Mouse (Mus musculus) layer of hippocampus, adult 11-12 months (tissue): ENCODE measurements around the gene Gadd45b.

Experiments
- DNase-seq: peaks from one replicate; pipeline ENCODE4 v3.0.0; 2022; ENCODE audit warnings: low spot score

The Gadd45b gene

DNA sequence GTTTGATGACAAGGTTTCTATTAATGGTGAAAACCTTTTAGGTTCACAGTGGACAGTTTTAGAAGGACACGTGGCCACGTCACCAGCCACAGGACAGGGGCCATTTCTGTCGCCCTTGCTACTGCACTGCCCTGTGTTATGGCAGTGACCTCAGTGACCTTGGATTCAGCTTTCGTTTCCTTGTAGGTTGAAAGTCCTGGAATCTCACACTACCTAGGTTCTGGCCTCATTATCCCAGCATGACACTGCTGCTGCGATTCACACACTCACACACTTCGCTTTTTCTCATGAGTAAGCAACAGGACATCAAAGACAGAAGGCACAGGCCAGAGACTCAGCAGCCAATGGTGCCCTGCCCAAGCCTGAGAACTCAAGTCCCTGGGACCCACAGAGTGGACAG lies 27.0 kb downstream of the Gadd45b start:
- DNase-seq, result no peak

DNA sequence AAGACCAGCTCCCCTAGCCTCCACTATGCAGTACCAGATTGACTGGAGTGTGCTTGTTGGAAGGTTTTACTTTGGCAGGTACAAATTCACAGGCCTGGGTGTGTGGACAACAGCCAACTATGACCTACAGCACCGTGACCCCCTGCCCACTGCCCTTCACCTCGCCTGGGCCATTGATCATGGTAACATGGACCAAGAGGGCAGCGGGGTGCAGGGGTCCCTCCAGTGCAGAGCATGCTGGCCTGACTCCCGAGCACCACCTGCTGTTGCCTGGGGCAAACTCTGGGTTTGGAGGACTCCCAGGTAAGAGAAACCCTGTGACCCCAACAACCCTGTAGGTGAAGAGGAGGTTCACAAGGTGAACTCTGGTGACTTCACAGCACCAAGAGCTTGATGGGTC lies 27.9 kb downstream of the Gadd45b start:
- DNase-seq, result no peak

DNA sequence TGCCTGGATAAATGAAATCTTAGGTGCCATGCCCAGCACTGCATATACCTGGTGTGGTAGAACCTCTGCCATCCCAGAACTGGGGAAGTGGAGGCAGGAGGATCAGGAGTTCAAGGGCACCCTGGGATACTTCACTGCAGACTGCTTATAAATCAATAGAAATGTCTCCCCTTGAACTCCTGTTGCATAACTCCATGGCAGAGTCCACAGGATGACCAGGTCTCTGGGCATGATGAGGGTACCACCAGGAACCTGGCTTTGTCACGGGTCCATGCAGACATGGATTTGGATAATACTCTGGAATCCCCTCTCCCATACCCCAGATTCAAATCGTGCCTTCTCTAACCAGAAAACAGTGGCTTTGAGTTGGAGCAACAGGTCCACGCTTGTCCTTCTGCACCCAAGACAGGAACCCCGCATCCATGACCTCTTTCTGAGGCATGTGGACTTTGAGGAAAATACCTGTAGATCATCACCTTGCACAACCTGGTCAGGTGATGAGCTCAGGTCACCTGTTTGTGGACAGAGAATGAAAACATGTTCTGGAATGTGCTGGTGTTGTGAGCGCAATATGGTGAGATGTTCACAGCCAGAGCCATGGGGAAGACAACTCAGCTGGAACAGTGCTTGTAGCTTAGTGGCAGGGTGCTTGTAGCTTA lies 29.2 kb downstream of the Gadd45b start:
- DNase-seq, result no peak

DNA sequence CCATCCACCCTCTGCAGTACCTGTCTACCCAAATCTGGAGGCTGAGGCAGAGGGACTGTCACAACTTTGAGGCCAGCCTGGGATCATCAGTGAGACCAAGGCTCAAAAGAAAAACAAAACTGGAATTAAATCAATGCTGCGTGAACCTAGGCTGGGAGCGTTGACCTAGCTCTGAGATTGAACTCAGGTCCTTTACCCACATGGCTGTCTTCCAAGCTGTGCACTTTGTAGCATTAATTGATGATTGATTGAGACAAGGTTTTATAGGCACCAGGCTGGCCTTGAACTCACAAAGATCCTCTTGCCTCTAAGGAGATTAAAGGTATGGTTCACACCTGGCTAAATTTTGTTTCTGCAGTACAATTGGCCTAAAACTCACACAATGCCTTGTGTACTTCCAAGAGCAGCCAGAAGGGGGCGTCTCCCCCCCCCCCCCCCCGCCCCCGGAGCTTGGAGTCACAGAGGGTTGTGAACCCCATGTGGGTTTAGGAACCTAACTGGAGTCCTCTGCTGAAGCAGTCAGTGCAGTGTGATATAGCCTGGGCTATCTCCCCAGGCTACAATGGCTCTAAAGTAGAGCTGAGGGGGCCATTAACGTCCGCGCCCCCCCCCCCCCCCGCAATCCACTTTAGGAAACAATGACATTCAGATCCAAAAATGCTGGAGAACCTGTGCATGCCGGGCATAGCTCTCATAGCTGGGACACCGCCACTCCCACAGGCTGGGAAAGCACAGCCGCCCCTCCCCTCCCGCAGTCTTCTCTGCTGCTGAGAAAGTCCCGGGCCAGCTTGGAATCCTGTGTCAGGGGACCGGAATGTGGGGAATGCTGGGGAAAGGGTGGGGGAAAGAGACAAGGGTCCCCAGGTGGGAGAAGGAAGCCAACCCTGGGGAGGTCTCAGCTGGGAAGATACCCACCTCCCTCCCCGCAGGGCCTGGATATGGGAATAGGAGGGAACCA lies 31.0 kb downstream of the Gadd45b start:
- no peak for DNase-seq

DNA sequence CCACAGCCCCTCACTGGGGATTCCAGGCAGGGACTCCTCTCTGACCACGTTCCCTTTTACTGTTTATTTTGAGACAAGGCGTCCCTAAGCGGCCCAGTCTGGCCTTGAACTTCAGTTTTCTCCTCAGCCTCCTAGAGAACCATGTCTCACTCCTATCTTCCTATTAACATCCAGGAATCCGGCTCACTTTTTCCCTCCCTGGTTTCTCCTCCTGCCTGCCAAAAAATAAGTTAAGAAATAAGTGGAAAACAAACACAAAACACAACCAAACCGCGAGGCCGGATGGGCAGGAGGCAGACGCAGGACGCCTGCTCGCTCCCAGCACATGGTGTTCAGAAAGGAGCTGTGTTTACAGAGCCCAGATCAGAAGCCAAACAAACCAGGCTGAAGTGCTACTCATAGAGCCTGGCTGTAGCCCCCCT lies 32.2 kb downstream of the Gadd45b start:
- DNase-seq, result no peak

DNA sequence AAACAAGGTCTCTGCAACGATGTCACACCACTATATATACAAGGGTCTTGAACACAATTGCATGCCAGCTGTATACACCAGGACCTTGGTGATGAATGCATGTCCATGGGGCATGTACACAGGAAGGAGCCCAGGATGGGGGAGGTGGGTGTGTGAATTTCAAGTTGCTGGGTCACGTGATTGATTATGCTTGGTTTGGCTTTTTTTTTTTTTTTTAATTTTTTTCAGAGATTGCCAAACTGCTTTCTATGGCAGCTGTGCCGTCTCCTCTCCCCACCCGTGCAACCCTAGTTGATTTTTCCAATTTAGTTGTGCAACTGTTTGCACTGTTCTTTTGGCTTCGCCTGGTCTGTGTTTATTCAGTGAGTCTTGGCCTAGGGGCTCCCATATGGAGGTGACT lies 32.7 kb downstream of the Gadd45b start:
- no peak for DNase-seq

DNA sequence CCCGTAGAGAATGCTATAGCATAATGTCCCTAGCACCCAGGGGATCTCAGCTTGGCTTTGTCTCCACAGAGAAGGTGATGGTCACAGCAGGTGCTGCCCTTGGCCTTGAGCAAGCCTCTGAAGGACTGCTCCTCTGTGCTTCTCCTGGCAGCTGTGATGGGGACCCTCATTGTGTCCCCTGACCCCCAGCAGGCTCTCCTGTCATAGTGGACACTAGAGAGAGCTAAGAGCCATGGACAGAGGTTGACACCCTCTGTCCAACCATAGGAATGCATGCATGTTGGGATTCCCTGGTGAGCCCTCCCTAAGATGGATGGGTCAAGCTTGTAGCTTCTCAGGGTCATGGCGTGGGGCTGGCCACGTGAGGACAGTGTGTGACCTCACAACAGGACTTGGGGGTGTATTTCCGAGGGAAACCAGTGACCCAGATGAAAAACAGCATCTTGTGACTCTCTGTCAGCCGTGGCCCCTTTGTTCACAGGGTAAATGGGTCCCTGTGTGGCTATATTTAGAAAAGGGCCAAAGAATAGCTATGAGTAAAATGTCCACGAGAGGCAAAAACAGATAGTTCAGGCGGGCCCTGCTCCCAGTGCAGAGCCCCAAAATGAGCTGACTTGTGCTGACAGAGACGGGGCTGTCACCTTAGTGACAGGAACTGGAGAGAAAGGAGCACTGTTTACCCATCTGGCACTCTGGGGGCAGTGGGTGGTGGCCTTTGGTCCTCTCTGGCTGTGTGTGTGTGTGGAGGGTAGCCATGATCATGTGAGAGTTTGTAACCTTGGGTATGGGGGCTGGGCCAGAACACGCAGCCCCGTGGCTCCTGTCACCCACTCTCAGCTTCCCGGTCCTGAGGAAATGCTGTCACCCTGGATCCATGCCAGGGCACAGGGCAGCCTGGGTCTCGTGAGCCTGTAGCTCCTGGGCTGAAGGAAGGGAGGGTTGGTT lies 33.4 kb downstream of the Gadd45b start:
- DNase-seq, result peak; percentile 54

DNA sequence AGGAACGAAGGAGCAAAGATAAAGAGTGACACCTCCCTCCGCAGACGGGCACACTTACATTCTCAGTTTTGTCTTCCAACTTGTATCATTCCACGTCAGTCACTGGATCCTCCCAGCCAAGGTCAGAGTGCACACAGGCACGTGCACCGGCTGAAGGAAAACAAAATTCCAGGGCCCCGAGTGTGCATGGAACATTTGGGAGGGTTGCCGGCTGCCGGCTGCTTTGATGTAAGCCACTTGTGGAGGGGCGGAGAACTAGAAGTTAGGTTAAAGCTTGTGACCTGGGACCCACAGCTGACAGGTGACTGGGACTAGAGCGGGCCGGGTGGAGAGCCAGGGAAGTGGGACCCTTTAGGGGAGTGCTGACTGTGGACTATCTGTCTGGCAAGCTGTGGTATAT lies 36.4 kb downstream of the Gadd45b start:
- no peak for DNase-seq

DNA sequence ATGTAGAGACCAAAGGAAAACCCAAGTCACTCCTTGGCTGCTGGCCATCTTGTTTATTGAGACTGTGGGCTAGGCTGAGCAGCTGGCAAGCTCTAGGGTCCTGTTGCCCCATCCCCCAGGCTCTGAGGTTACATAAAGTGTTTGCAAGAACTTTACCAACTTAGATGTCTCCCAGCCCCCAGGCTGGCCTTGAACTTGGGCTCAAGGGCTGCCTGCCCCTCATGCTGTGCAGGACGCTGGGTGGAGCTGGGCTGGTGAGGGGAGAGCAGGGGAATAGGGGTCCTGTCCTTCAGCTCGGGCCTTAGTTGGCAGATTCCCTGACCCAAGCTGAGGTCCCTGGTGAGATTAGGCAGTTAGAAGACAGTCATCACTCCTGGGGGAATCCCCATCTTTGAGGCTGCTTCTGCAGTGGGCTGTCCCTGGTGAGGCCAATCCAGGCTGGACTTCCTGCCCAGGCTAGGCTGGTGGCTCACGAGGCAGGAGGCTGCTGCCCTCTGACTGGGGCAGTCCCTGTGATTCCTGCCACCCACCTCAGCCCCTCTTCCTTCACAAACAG lies 37.3 kb downstream of the Gadd45b start:
- DNase-seq, result no peak

DNA sequence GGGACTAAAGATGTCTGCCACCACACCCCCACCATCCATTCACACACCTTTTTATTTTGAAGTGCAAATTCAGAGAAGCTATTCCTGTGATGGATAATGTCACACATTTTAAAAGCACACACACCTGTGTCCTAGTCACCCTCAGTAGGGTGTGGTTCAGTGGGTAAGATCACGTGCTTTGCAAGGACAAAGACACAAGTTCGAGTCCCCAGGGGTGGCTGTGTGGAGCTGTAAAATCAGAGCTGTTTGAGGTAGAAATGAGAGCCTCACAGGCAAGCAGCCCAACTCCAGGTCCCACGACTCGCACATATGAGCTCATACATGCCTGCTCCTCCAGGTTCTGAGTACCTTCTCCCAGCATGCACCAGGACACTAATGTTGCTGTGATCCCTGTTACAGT lies 38.2 kb downstream of the Gadd45b start:
- no peak for DNase-seq

DNA sequence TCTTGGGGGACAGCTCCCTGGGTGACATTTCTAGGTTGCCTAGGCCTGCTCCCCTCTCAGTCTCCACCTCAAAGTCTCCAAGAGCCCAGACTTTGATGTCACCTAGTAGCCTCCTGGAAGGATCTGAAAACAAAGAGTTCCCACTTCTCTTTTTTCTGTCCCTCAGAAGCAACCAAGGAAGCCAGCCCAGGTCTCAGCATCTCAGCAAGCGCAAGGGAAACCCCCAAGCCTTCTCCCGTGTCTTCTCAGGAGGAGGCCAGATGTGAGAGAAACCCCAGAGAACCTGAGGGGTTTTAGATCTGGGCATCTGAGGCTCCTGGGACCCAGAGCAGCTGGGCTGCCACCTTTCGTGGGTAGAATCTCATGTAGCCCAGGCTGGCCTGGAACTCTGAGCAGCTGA lies 39.4 kb downstream of the Gadd45b start:
- DNase-seq, result no peak

DNA sequence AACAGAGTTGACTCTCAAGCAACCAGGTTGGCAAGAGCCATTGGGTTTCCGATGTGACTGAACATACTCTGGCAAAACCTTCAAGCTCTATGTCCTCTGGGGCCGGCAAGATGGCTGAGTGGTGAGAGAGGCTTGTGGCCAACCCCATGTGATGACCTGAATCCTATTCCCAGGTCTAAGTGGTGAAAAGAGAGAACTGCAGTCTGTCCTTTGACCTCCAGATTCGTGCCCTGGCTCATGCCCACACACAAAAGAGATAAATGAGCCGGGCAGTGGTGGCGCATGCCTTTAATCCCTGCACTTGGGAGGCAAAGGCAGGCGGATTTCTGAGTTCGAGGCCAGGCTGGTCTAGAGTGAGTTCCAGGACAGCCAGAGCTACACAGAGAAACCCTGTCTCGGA lies 40.3 kb downstream of the Gadd45b start:
- no peak for DNase-seq

DNA sequence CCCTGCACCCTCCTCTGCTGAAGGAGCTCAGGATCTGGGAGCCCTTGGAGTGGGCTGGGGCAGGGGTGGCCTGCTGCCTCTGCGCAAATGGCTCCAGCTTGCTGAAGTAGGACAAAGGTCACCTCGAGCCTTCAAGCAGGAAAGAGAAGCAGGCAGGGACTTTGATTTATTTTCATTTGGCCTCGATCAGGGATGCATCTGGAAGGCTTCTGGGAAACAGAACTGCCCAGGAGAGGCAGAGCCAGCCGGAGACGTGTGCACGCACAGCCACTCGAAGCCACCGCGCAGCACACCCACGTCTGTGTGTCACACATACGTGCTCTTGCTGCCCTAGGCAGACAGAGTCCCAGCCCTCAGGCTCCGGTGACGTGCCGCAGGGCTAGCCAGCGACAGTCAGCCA lies 41.7 kb downstream of the Gadd45b start:
- DNase-seq, result no peak

DNA sequence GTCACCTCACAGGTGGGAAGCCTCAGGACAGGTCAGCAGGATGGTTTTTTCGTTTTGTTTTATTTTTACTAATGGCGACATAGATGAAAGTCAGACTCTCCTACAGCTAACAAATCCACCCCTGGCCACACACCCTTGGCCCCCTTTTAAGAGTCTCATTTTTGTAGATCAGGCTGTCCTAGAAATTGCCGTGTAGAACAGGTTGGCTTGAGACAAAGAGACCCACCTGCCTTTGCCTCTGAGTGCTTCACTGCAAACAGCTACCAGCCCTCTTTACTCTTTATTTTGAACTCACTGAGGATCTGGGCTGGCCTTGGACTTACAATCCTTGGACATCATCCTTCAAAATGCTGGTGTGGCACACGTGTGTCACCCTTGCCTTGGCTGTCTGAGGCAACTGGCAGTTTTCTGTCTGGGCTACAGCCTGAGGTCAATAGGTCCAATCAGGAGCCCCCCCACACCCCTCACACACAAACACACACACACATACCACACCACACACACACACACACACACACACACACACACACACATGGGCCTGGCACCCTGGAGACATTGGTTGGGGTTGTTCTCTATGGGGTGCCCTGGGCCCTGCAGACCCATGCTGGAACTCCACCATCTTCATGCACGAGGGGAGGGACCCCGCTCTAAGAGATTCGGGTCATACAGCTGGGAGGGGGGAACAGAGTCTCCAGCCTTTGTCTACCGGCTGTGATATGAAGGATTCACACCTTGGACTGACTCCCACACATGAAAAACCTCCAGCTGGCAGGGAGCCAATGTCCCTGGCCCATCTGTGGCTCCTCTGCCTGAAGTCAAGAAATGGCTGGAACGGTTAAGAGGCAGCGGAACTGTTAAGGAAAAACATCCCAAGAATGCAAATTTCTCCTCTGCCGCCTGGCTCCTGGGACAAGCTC lies 42.5 kb downstream of the Gadd45b start:
- no peak for DNase-seq

DNA sequence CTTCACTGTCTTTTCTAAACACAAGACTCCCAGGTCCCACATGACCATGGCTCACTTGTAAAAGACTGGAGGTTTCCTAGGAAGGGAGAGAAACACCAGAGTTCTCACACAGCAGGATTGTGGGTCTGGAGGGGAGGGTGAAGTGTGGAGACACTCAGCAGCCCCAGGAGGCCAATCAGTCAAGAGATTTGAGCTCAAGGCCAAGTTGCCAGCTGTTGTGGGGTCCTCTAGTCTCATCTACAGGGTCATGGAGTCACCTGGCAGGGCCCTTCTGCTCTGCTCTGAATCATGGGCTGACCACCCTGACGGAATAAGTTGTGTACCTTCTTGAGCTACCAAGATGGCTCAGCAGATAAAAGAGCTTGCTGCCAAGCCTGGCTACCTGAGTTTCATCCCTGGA lies 43.8 kb downstream of the Gadd45b start:
- no peak for DNase-seq

DNA sequence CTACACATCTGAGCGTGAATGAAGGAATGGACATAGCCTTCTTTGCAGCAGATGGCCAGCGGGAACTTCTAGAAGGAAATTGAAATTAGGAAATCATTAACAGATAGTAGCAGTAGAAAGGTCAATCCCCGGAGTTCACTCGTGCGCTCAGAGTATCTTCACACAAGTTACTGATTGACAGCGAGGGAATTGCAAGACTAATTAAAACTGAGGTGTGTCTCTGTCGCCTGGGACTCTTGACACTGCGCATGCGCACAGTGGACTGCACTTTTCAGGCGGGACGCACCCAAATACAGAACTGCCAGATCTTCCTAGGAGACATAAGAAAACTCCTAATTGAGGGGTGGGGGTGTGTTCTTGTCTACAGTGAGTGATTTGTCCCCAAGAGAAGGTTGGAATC lies 45.6 kb downstream of the Gadd45b start:
- no peak for DNase-seq

DNA sequence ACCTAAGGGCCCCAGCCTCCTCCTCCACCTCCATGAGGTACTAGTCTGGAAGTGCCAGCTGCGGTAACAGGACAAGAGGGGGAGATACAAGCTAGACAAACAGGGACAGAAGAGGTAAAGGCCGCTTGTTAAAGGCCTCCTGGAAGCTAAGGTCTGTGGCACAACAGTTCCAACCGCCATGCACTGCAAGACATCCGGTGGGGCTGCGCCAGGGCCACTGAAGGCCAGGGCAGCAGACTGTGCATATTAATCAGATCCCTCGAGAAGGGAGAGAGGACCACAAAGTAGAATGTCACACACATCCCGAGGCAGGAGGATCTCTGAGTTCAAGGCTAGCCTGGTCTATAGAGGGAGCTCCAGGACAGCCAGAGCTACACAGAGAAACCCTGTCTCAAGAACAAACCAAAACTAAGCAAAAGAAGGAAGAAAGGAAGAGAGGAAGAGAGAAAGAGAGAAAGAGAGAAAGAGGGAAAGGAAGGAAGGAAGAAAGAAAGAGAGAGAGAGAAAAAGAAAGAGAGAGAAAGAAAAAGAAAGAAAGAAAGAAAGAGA lies 51.8 kb downstream of the Gadd45b start:
- no peak for DNase-seq
